Mouse (Mus musculus): ENCODE data around the gene A130010J15Rik.

Gene A130010J15Rik

DNA sequence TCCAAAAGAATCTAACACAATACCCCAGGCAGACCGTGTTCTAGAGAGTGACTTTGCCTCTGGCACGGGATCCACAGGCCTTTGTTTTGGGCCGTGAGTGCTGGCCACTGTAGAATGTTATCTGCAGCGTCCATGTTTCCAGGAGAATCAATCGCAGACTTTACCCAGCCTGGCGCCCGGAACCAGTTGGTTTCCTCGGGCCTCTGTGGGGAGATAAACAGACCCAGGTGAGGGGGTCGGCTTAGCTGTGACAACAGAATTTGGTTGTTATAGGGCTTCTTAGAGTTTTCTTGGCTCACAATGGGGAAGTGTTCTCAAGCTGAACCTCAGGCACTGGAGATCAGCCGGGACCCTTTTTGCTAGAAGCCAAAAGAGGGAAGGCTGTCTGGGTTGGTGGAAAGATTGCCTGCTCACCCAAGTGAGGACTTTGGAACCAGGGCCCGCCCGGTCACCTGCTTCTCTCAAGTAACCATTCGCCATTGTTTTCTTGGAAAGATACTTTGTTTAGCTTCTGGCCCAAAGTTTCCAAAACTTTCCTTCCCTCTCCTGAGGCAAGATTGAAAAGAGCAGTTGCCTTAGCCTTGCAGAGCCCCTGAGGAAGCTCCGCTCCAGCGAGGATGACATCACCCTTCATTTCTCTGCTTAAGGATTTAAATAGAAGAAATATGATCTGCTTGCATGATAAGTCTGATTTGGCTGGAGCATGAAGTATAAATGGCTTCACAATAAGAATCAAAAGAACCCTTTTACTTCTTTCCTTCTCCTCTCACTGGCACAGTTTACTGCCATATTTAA is 11.3 kb upstream of the A130010J15Rik start:
- no peak for DNase-seq (ENCODE audit: low spot score)

DNA sequence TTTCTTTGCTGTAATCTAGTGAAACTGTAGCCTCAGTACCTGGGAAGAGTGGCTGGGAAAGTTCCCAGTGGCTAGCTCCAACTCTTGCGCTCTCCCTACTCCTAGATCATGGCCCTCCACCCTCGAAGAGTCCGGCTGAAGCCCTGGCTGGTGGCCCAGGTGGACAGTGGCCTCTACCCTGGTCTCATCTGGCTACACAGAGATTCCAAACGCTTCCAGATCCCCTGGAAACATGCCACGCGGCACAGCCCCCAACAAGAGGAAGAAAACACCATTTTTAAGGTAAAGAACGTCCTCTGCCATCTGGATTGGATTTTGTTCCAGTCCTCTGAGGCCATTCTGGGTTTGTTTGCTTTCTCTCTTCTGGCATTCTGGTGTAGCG is 10.7 kb upstream of the A130010J15Rik start:
- DNase-seq (ENCODE audit: low spot score): no peak

GRCm38 (mm10) chr1:193159163-193159562 is 8.7 kb upstream of the A130010J15Rik start:
- no peak for DNase-seq (ENCODE audit: low spot score)

GRCm38 (mm10) chr1:193159613-193160012 is 8.2 kb upstream of the A130010J15Rik start:
- no peak for DNase-seq (ENCODE audit: low spot score)

- peak; percentile 64 for DNase-seq (ENCODE audit: low spot score)
Observed at GRCm38 (mm10) chr1:193160317-193161032, 7.4 kb upstream of the A130010J15Rik start.

DNA sequence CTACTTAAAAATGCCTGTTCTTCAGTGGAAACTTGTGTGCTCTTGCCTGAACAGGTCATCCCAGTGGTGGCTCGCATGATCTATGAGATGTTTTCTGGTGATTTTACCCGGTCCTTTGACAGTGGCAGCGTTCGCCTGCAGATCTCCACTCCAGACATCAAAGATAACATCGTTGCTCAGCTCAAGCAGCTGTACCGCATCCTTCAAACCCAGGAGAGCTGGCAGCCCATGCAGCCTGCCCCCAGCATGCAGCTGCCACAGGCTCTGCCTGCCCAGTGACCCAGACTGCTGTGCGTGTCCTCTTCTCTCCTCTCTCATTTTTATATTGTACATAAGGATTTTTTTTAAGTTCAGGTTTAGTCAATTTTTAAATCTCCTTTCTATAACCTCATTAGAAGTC is 1.4 kb downstream of the A130010J15Rik start:
- no peak for DNase-seq (ENCODE audit: low spot score)

DNA sequence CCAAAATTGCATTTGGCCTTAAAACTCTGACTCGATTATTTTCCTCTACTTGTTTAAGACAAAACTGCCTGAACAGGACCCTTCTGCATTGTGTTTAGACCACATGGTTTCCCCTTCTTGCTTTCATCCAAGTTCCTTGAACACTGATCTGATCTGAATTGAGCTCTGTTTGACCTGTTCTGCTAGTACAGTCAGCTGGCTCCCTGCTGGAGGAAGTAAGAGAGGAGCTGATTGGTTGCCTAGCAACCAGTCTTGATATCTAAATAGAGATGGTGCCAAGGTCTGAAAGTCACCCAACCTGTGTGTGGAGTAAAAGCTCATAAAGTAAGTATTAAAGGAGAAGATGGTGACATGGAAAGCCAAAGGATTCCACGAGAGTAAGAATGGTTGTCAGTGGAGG is 2.0 kb downstream of the A130010J15Rik start:
- peak; percentile 73 for DNase-seq (ENCODE audit: low spot score)

GRCm38 (mm10) chr1:193172991-193173809 is 5.4 kb downstream of the A130010J15Rik start:
- peak; percentile 96 for DNase-seq (ENCODE audit: low spot score)

DNA sequence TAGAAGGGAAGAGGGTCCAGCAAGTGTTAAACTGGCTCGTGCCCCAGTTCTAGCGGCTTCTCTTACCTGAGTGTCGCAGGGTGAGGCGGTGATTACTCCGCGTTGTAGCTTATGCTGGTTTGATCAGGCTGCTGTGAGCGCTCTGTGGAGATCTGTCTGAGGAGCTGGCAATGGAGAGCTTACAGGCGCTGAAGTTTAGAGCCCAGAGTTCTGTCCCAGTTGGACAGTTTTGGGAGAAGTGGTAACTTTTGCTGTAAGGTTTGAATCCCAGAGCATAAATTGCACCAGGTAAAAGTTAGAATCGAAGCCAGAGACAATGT is 5.9 kb downstream of the A130010J15Rik start:
- no peak for DNase-seq (ENCODE audit: low spot score)

DNA sequence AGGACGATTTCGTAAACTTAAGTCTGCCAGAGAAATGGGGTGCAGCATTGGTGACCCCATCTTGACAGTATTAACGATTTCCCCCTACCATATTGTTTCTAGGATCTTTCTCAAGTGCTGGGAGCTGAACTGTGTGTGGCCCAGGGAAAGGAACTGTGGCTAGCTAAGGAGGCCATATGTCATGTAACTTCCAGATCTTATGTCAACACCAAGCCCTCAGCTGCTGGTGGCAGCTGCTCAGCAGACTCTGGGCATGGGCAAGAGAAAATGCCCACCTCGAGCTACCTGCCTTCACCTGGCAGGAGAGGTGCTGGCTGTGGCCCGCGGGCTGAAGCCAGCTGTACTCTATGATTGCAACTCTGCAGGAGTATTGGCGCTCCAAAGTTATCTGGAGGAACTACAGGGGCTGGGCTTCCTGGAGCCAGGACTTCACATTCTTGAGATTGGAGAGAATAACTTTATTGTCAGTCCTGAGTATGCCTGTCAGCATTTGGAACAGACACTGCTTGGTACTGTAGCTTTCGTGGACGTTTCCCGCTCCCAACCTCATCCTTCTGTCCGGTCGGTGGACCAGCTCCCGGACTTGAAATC is 6.4 kb downstream of the A130010J15Rik start:
- no peak for DNase-seq (ENCODE audit: low spot score)

- DNase-seq (ENCODE audit: low spot score): no peak
Observed at GRCm38 (mm10) chr1:193181104-193181503, 13.3 kb downstream of the A130010J15Rik start.

DNA sequence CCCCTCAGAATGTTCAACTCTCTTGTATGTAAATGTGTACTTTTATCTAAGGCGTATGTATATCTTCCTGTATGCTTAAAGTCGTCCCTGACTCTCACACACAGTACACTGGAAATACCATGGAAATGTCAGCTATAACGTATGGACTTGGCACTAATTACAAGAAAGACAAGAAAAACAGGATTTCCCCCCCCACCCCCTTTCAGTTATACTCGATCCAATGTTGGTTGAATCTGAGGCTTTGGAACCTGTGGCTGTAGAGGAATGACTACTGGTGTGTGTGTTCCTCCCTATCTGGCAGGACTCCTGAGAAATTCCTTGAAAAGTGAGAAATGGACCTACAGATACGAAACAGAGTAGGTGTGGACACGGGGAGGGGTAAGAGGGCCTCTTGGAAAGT is 20.4 kb downstream of the A130010J15Rik start:
- no peak for DNase-seq (ENCODE audit: low spot score)

GRCm38 (mm10) chr1:193189151-193189621 is 21.3 kb downstream of the A130010J15Rik start:
- DNase-seq (ENCODE audit: low spot score): peak; percentile 54

GRCm38 (mm10) chr1:193189771-193190170 is 21.9 kb downstream of the A130010J15Rik start:
- no peak for DNase-seq (ENCODE audit: low spot score)

GRCm38 (mm10) chr1:193191675-193192283 is 23.9 kb downstream of the A130010J15Rik start:
- no peak for DNase-seq (ENCODE audit: low spot score)

GRCm38 (mm10) chr1:193194416-193195140 is 26.7 kb downstream of the A130010J15Rik start:
- DNase-seq (ENCODE audit: low spot score): no peak

DNA sequence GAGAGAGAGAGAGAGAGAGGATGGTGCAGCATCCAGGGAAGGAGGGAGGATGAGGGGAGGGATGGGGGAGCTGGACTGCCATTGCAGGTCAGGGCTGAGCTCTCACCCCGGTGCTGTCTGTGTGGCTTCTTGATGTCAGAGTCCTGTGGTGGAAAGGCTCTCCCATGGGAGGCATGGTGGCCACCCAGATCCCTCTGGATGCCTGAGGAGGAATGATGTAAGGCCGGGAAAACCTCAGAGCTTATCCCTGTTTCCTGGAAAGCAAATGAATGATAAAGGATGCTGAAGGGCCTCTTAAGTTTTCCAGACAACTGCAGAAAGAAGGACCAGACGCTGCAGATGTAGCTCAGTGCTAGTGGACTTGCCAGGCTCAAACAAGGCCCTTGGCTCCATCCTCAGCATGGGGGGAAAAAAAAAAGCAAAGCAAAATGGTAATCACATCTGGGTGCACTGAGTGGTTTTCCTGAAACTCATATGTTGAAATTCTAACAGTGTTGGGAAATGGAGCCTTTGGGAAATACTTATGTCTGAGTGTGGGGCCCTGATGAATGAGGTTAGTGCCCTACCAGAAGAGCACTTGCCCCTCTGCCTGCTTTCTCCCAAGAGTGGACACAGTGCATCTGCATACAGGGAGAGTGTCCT is 27.4 kb downstream of the A130010J15Rik start:
- no peak for DNase-seq (ENCODE audit: low spot score)

- no peak for DNase-seq (ENCODE audit: low spot score)
Observed at GRCm38 (mm10) chr1:193197494-193198205, 29.8 kb downstream of the A130010J15Rik start.

GRCm38 (mm10) chr1:193198312-193198711 is 30.5 kb downstream of the A130010J15Rik start:
- DNase-seq (ENCODE audit: low spot score): no peak

Measured in urinary bladder, postnatal 14 days (tissue).